Mouse (Mus musculus) lung, postnatal 4 days (tissue): ENCODE data around the gene Col27a1.

Source experiments
- DNase-seq, 2 experiments: peaks; one replicate each; pipeline ENCODE4 v3.0.0; 2021

Col27a1 gene

GRCm38 (mm10) chr4:63375367-63375766 is 161.6 kb downstream of the Col27a1 start:
- peak in 1 of 2 experiments; percentile 55 for DNase-seq

GRCm38 (mm10) chr4:63377483-63377882 is 163.7 kb downstream of the Col27a1 start:
- DNase-seq = no peak

- DNase-seq = no peak
Measured at GRCm38 (mm10) chr4:63382676-63383369, 169.0 kb downstream of the Col27a1 start.

GRCm38 (mm10) chr4:63383474-63383873 is 169.7 kb downstream of the Col27a1 start:
- no peak for DNase-seq

- DNase-seq = no peak
Measured at GRCm38 (mm10) chr4:63384262-63384661, 170.5 kb downstream of the Col27a1 start.
